Mouse (Mus musculus) testis, postnatal 14 days (tissue): ENCODE measurements around the gene Gdpd5.
"Not testable (repeated sequence)": the region's sequence is repeated elsewhere in the genome, so short reads cannot be mapped to it uniquely, and the experiment has no call there.

ENCODE experiments used
- DNase-seq: peaks from one replicate; pipeline ENCODE4 v3.0.0; 2021; ENCODE audit warnings: low spot score

The Gdpd5 gene

DNA sequence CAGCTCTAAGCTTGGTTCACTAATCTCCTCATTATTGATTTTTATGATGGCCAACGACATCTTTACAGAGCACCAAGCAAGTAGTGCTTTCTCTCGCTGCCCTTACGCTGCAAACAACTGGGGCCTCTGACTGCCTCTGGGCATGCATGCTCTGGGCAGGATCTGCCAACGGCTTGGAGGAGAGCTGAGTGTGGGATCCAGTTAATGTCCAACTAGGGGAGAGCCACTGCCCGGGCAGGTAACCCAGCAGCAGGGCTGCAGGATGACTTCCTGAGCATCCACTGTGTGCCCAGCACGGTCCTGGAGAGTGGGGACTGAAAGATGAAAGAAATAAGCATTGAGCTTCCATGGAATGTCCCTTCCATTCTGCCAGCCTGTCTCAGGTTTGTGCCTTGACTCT, 14.5 kb upstream of the Gdpd5 start:
- no peak for DNase-seq

- not testable (repeated sequence) for DNase-seq
These were observed 6.9 kb upstream of the Gdpd5 start for GRCm38 (mm10) chr7:99374325-99374724.

GRCm38 (mm10) chr7:99375455-99375854, 5.8 kb upstream of the Gdpd5 start:
- DNase-seq, result no peak

- DNase-seq, result no peak
These were observed 2.3 kb upstream of the Gdpd5 start for GRCm38 (mm10) chr7:99378870-99379269.

GRCm38 (mm10) chr7:99380491-99381213, 562 bp upstream of the Gdpd5 start:
- DNase-seq, result no peak

GRCm38 (mm10) chr7:99382088-99383000, 1.1 kb downstream of the Gdpd5 start:
- no peak for DNase-seq

DNA sequence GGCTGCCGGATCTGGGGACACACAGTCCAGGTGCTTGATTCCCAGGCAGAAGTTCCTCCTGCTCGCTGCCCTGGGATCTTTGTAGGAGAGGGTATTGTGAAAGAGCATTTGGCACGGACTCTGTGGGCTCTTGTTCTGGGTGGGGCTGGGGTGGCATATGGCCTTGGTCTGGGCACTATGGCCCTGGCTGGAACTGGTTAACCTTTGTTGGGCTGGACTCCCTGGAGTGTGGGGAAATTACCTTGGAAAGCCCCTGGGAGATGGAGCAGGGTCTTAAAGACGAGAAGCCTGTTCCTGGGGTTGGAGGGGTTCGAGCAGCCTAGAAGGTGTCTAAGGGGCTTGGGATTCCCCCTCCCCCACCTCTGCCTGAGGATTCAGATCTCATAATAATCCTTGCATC, 2.0 kb downstream of the Gdpd5 start:
- no peak for DNase-seq

DNA sequence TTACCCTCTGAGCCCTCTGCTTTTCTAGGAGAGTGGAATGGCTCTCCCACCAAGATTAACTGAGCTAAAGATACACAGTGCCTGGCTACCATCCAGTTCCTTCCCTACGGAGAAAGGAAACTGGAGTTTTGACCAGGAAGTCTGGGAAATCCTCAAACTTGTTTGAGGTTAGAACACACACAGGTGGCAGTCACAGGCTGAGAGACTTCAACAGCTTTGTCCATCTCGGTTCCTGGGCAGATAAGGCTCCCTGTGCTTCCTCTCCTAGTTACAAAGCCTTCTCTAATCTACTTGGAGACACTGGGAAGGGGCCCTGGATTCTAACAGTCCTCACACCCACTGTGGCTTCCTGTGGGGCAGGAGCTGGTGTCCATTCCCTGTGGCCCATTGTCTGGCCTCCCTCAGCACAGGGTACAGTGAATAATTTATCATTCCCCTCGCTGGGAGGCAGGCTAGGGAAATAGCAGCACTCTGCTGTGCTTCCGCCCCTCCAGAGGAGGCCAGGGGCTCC, 2.9 kb downstream of the Gdpd5 start:
- no peak for DNase-seq

DNA sequence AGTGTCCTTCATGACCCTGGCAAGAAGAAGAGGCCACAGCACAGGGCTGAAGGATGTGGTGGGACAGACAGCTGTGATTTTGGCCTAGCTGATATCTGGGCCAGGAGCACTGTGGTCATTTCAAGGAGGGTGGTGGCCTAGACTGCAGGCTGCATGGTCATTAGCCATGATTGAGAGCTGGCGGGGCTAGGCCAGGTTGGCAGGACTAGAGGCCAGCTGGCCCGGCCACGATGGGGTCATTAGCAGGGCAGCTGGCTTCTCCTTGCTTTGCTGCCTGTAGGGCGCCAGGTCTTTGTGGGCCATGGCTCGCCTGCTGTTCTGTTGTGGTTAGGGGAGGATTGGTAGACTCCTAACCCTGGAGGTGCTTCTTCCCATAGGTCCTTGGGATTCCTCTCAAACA, 4.8 kb downstream of the Gdpd5 start:
- DNase-seq, result no peak

DNA sequence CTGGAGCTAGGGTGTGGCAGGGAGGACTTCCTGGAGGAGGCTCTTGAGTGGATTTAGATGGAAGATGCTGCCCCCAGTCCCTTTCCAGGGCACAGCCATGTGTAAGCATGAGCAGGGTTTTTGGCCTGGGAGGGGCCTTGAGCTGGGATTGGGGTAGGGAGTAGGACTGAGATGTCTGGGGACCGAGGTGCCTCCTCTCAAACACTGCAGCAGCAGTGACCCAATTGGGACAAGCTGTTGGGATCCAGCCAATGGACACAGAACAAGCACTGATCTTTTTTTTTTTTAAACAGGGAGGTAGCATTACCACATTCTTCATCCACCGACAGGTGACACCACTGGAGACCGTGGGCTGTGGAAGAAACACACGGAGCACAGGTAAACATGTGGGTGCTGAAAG, 5.6 kb downstream of the Gdpd5 start:
- DNase-seq, result no peak

DNA sequence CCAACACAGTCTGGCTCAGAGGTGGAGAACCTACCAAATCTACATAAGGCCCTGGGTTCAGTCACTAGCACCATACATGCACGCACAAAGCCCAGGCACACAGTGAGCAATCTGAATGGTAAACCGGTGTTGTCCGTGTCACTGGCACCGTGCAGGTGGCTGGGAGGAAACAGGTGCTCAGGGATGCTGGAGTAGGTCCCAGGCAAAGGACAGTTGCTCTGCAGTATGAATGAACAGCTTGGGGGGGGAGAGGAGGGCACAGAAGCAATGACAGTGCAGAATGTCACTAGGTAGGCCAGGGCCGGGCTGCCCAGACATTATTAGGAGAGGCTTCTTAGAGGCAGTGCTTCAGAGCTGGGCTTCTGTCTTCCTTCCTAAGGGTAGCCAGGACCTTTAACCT, 6.1 kb downstream of the Gdpd5 start:
- no peak for DNase-seq

DNA sequence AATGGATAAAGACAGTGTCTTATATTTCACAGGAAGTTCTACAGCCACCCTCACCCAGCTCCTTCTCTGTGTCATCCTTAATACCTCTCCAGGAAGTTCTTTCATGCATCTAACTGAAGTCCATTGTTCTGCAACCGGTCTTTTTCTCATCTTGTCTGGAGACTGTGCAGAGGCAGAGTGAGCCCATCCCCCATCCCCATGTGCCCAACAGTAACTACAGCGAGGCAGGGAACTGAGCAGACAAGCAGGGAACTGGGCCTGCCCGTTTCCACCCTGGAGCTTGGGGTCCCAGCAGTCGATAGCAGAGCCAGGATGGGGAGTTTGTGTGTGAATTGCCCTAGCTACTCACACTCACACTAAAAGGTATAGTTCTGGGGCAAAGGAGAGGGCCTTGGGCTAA, 9.3 kb downstream of the Gdpd5 start:
- no peak for DNase-seq

DNA sequence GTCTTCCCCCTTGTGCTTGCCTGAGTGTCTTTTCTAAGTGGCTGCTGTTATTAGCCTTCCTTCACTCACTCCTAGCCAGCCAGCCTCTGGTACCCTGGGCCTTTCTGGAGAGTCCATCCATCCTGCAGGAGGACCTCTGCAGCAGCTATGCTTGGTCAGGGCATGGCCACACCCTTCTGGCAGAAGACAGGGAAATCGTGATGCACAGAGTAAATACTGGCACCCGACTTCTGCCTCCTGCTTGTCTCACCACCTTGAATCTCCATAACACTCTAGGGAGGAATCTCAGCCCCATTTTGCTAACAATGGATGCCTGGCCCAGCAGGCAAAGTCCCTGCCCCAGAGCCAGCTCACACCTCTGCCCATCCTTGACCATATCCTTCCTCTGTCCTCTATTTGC, 11.5 kb downstream of the Gdpd5 start:
- no peak for DNase-seq

GRCm38 (mm10) chr7:99393711-99394325, 12.6 kb downstream of the Gdpd5 start:
- no peak for DNase-seq

- no peak for DNase-seq
These were observed 14.2 kb downstream of the Gdpd5 start for GRCm38 (mm10) chr7:99395385-99395784.

DNA sequence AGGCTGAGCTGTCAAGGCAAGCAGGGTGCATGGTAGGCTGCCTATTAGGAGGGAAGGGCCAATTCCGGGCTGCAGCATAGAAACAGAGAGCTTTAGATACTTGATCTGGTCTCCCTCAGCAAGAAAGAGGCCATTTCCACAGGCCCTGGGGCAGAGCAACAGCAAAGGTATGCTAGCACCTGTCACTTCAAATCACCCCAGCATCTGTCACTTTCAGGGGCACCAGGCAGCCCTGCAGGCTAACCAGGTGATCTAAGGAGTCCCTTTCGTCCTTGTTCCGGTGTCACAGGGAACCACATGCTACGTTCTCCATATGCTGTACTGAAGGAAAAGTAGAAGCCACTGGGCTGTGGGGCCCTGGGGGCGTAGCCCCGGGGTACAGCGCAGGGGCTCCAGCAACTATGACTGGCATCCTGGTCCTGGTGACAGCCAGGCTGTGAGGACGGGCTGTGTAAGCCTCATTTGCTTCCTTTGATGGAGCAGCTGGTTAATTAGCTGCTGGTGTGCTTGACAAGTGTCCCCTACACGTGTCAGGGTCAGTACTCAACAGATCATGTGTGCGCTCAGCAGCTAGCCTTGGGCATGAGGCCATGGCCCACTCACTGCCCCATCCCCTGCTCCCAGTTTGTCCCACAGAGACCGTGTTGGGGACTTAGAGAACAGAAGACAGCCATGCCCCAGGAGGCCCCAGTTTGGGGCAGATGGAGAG, 14.8 kb downstream of the Gdpd5 start:
- no peak for DNase-seq

- DNase-seq, result no peak
These were observed 15.9 kb downstream of the Gdpd5 start for GRCm38 (mm10) chr7:99396994-99397659.

- no peak for DNase-seq
These were observed 20.2 kb downstream of the Gdpd5 start for GRCm38 (mm10) chr7:99401373-99401772.

- no peak for DNase-seq
These were observed 21.3 kb downstream of the Gdpd5 start for GRCm38 (mm10) chr7:99402477-99402876.

- DNase-seq, result no peak
These were observed 22.0 kb downstream of the Gdpd5 start for GRCm38 (mm10) chr7:99403254-99403653.

GRCm38 (mm10) chr7:99404031-99404735, 23.0 kb downstream of the Gdpd5 start:
- DNase-seq, result no peak
